Mouse (Mus musculus): ENCODE measurements around the gene Npr1.

DNA sequence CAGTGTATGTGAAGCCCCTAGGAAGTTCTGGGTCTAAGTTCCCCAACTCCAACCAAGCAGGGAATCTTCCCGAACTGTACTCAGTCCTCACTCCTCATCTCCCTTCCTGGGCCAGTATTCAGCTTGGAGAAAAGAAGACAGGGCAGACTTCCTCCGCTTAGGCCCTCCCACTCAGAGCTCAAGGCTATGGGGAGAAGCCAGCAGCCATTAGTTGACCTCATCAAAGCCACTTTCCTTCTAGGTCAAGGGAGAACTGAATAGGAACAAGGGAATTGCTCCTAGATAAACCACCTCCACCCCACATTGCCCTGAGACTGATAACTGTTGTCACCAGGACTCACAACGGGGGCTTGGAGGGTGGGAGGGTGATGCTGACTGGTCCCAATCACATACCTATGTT lies 61.5 kb downstream of the Npr1 start:
- no peak for TF ChIP-seq CTCF (IDR thresholded peaks at IDR 0.05; ENCODE audit: low read depth, low read length)
- no peak for TF ChIP-seq POLR2A (IDR thresholded peaks at IDR 0.05; ENCODE audit: extremely low read depth, insufficient read depth, low read length)
